Mouse (Mus musculus): ENCODE measurements around the gene Epb41l1. TPM values are rescaled to one million over a fixed set of nuclear protein-coding genes. Genes with fewer than 3 reads are reported as not detected.

The Epb41l1 gene
- polyA plus RNA-seq, 1 experiment from 2014 or later = 3.1 TPM

DNA sequence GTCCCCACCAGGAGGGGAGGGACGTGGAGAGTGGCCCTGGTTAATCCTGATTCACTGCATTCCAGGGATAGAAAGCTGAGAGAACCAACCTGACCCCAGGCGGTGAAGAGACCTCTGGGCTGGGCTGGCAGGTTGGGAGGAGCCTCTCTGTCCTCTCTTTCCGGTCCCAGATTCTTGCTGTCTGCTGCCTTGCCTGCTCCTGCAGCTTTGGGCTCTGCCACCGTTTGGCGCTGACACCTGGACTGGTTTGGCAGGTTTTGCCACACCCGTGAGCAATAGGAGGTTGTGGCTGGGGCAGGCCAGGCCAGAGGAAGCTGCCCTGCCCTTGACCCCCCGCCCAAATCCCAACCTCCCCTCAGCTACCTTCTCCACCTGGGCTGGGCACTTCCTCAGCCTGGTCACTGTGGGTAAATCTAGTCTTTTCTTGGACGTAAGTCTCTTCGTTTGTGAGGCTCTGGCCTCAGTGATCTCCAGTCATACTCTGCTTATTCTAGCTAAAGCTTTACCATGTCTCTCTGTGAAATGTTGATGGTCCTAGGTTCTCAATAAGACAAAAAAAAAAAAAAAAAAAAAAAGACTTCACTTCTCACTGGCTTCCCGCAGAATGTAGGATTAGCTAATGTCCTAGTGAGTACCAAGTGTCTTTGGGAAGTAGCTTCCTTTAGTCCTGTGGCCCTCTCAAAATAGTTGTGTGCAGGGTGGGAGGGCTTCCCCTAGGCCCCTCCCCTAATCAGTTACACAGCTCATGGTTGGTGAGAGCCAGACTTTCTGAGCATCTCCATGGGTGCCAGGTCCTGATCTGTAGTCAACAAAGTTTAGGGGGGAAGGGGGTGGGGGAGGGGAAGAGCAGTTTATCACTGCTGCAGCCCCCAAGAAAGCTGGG, 26.9 kb downstream of the Epb41l1 start:
- no peak overlapping the region for H3K27ac ChIP-seq (ENCODE audit: low read depth, low read length)
- H3K4me2 ChIP-seq = no peak overlapping the region
- H3K9me3 ChIP-seq (ENCODE audit: control insufficient read depth, low read length) = no peaks in the 10 kb centered on the region
- ATAC-seq (ENCODE audit: low FRiP score) (no peak), DNase-seq (ENCODE audit: low spot score, missing footprints) (no peak)
- H3K9ac ChIP-seq (ENCODE audit: low read length) = no peak overlapping the region
- no peak overlapping the region for H3K4me3 ChIP-seq (ENCODE audit: low read depth, low read length)
- peaks cover 5% of the 10 kb centered on the region; the same call in 1 of the 2 replicates for H3K4me1 ChIP-seq (ENCODE audit: control insufficient read depth, insufficient read depth, low read length)
- WGBS = 16% methylated on average over 10 of the region's 10 CpGs
- H3K36me3 ChIP-seq (ENCODE audit: control insufficient read depth, insufficient read depth, low read length) = no peaks in the 10 kb centered on the region
- no peaks in the 10 kb centered on the region for H3K27me3 ChIP-seq (ENCODE audit: control insufficient read depth, insufficient read depth, low read length)

DNA sequence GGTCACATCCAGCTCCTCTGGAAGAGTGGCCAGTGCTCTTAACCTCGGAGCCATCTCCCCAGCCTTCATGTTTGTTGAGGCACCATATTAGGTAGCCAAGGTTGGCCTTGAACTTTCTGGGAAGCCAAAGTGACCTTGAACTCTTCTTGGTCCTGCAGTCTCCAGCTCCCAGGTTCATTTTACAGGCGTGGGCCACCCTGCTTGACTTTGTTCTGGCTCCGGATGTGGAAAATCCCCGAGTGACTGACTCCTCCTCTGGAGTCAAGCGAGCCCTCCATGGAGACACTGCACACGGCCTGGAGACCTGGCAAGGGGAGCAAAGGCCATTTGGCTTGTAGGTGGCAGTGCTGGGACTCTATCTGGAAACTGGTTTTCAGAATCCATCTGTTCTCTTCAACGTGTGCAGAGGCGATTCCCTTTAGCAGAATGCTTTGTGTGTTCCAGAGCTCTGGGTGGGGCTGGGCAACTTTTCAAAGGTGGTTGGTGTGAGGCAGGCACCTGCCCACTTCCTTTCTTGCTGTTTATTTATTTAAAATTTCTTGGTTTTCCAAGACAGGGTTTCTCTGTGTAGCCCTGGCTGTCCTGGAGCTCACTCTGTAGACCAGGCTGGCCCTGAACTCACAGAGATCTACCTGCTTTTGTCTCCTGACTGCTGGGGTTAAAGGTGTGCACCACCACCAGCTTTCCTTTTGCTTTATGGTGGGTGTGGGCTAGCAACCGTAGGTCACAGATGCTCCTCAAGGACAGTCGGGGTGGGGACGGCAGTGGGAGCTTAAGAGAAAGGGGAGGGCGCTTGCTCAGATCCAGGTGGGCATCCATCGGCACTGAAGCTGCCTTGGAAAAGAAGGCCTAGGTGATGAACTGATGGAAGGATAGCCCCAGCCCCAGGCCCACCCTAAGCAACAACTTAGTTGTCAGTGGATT, 30.8 kb downstream of the Epb41l1 start:
- no peak overlapping the region for H3K9ac ChIP-seq (ENCODE audit: low read length)
- 85% methylated on average over 13 of the region's 13 CpGs for WGBS
- DNase-seq (ENCODE audit: low spot score, missing footprints) (no peak), ATAC-seq (ENCODE audit: low FRiP score) (no peak)
- no peak overlapping the region for H3K4me3 ChIP-seq (ENCODE audit: low read depth, low read length)
- no peaks in the 10 kb centered on the region for H3K9me3 ChIP-seq (ENCODE audit: control insufficient read depth, low read length)
- H3K4me2 ChIP-seq = no peak overlapping the region
- no peaks in the 10 kb centered on the region for H3K36me3 ChIP-seq (ENCODE audit: control insufficient read depth, insufficient read depth, low read length)
- no peak overlapping the region for H3K27ac ChIP-seq (ENCODE audit: low read depth, low read length)
- peaks cover 5% of the 10 kb centered on the region; the same call in 1 of the 2 replicates for H3K4me1 ChIP-seq (ENCODE audit: control insufficient read depth, insufficient read depth, low read length)
- no peaks in the 10 kb centered on the region for H3K27me3 ChIP-seq (ENCODE audit: control insufficient read depth, insufficient read depth, low read length)

DNA sequence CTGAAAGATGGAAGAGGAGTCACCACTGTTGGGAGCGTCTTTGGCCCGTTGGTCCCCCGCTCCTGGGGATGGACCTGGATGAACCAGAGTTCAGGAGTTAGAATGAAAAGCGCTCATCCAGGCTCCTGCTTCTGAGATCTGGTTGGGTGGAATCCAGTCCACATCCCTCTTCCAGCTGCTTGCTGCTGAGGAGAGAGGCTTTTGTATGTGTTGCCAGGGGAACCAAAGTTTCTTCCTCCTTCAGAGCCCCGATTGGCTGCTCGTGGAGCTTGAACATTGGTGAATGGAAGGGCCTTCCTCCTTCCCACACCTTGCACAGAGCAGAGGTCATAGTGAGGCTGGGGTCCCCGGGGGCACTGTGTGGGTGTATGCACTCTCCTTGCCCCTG, 31.4 kb downstream of the Epb41l1 start:
- DNase-seq (ENCODE audit: low spot score, missing footprints) (no peak), ATAC-seq (ENCODE audit: low FRiP score) (no peak)
- H3K9ac ChIP-seq (ENCODE audit: low read length) = no peak overlapping the region
- no peaks in the 10 kb centered on the region for H3K36me3 ChIP-seq (ENCODE audit: control insufficient read depth, insufficient read depth, low read length)
- H3K27me3 ChIP-seq (ENCODE audit: control insufficient read depth, insufficient read depth, low read length) = no peaks in the 10 kb centered on the region
- 57% methylated on average over 7 of the region's 7 CpGs for WGBS
- no peaks in the 10 kb centered on the region for H3K9me3 ChIP-seq (ENCODE audit: control insufficient read depth, low read length)
- H3K4me1 ChIP-seq (ENCODE audit: control insufficient read depth, insufficient read depth, low read length) = peaks cover 5% of the 10 kb centered on the region; the same call in 1 of the 2 replicates
- H3K27ac ChIP-seq (ENCODE audit: low read depth, low read length) = no peak overlapping the region
- H3K4me2 ChIP-seq = no peak overlapping the region
- H3K4me3 ChIP-seq (ENCODE audit: low read depth, low read length) = no peak overlapping the region

DNA sequence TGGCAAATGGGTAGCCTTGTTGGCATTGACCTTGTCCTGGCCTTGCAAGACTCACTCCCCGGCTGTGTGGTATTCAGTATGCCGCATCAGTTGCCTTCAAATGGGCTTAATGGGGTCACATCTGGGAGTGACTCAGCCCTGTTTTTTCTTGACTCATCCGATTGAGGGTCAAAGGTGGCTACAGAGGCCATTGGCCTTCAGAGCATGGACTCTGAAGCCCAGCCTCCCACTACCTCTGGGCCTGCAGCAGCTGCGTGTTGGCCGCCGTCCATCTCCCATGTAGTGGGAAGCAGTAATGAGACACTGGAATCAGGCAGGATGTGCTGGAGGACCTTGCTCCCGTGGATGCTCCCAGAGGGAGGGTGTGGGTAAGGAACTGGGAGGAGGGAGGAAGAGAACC, 33.1 kb downstream of the Epb41l1 start:
- Histone ChIP-seq H3K27me3 (ENCODE audit: control insufficient read depth, insufficient read depth, low read length) (no peaks in the 10 kb centered on the region), H3K4me2 (no peak overlapping the region), H3K36me3 (ENCODE audit: control insufficient read depth, insufficient read depth, low read length) (no peaks in the 10 kb centered on the region), H3K4me3 (ENCODE audit: low read depth, low read length) (no peak overlapping the region), H3K9ac (ENCODE audit: low read length) (no peak overlapping the region), H3K9me3 (ENCODE audit: control insufficient read depth, low read length) (no peaks in the 10 kb centered on the region), H3K4me1 (ENCODE audit: control insufficient read depth, insufficient read depth, low read length) (peaks cover 5% of the 10 kb centered on the region; the same call in 1 of the 2 replicates), H3K27ac (ENCODE audit: low read depth, low read length) (no peak overlapping the region)
- DNase-seq (ENCODE audit: low spot score, missing footprints) (no peak), ATAC-seq (ENCODE audit: low FRiP score) (no peak)
- WGBS = 82% methylated on average over 7 of the region's 7 CpGs

DNA sequence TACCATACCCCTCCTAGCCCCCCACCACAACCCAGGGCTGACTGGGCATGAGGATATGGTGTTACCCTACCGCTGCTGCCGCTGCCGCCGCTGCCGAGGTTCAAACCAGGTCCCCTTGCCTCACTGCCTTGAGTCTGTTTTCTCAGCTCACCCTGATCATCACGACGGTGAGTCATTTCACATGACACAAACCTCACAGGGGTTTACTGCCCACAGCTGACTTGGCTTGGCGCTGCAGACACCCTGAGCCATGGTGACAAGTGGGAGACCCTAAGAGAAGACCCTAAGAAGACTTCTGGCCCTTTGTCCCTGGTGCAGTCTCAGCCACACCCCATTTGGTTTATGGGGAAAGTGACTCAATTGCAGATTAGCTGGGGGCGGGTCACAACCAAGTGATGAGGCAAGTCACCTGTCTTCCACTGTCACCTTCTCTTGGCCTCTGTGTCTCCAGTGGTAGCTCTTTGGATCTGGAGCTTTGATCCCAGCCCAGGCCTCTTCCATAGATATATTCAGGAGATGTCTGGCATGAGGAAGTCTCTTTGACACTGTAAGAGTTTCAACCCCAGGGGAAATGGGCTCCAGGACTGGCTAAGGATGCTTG, 34.9 kb downstream of the Epb41l1 start:
- ATAC-seq (ENCODE audit: low FRiP score) = no peak
- H3K9ac ChIP-seq (ENCODE audit: low read length) = no peak overlapping the region

DNA sequence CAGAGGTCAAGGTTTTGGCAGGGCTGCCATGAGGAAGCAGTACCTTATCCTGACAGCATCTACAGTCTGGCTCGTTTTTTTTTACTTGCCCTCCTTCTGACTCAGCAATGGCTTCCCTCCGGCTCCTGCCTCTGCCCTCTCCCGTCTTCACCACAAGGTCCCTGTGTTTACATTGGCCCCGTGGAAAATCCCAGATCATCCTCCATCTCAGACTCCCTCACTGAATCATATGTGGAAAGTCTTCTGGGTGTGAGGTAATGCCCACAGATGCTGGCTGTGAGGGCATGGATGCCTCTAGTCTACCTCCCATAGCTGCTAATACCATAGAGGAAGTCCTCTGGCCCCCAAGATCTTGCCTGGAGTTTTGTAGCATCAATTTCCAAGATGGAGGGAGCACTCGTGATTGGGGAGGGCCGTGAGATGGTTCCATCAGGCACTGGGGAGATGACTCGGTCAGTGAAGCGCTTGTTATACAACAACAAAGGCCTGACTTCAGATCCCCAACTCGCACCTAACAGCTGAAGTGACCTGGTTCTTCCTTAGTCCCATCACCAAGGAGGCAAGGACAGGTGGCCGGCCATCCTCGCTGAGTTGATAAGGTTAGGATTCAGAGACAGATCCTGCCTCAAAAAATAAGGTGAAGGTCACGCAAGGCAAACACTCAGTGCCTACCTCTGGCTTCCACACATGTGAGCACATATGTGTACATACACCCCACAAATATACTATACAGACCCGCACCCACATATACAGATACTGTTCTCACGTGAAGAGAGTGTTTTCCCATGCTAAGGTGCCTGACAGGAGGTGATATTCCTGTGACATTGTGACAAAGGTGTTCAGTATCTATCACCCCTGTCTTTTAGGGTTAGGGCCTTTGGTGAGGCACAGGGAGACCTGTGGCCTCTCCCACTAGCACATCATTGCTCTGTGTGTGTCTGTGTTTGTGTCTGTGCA, 36.0 kb downstream of the Epb41l1 start:
- Histone ChIP-seq H3K9ac (ENCODE audit: low read length) (no peak overlapping the region), H3K27ac (ENCODE audit: low read depth, low read length) (no peak overlapping the region), H3K4me2 (no peak overlapping the region), H3K36me3 (ENCODE audit: control insufficient read depth, insufficient read depth, low read length) (no peaks in the 10 kb centered on the region), H3K4me3 (ENCODE audit: low read depth, low read length) (no peak overlapping the region), H3K27me3 (ENCODE audit: control insufficient read depth, insufficient read depth, low read length) (no peaks in the 10 kb centered on the region), H3K9me3 (ENCODE audit: control insufficient read depth, low read length) (no peaks in the 10 kb centered on the region), H3K4me1 (ENCODE audit: control insufficient read depth, insufficient read depth, low read length) (peaks cover 7% of the 10 kb centered on the region; the same call in 1 of the 2 replicates)
- ATAC-seq (ENCODE audit: low FRiP score) (no peak), DNase-seq (ENCODE audit: low spot score, missing footprints) (no peak)
- 81% methylated on average over 14 of the region's 14 CpGs for WGBS

More for the DNA sequence above, 34.9 kb downstream of the Epb41l1 start:
- Histone ChIP-seq H3K36me3 (ENCODE audit: control insufficient read depth, insufficient read depth, low read length) (no peaks in the 10 kb centered on the region), H3K9me3 (ENCODE audit: control insufficient read depth, low read length) (no peaks in the 10 kb centered on the region), H3K4me2 (no peak overlapping the region), H3K27me3 (ENCODE audit: control insufficient read depth, insufficient read depth, low read length) (no peaks in the 10 kb centered on the region), H3K27ac (ENCODE audit: low read depth, low read length) (no peak overlapping the region), H3K4me1 (ENCODE audit: control insufficient read depth, insufficient read depth, low read length) (peaks cover 7% of the 10 kb centered on the region; the same call in 1 of the 2 replicates), H3K4me3 (ENCODE audit: low read depth, low read length) (no peak overlapping the region)
- WGBS = 92% methylated on average over 9 of the region's 9 CpGs
- DNase-seq (ENCODE audit: low spot score, missing footprints) = no peak

DNA sequence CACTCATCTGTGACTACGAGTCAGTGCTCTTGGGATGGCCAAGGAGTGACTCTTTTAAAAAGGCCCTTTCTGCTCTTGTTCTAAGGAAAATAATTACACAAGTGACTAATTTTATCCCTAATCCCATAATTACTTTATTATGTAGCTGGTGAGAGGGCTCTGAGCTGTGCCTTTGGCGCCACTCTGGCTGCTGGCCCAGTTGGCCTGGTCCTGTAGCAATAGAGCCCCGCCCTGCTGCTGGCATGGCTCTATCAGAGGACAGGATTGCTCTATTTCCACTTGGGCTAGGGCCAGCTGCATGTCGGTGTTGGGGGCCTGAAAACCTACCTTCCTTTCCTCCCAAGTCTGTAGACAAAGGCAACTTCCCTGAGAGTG, 36.6 kb downstream of the Epb41l1 start:
- Histone ChIP-seq H3K4me1 (ENCODE audit: control insufficient read depth, insufficient read depth, low read length) (peaks cover 5% of the 10 kb centered on the region; the same call in 1 of the 2 replicates), H3K27me3 (ENCODE audit: control insufficient read depth, insufficient read depth, low read length) (no peaks in the 10 kb centered on the region), H3K9ac (ENCODE audit: low read length) (no peak overlapping the region), H3K4me3 (ENCODE audit: low read depth, low read length) (no peak overlapping the region), H3K4me2 (no peak overlapping the region), H3K9me3 (ENCODE audit: control insufficient read depth, low read length) (no peaks in the 10 kb centered on the region), H3K27ac (ENCODE audit: low read depth, low read length) (no peak overlapping the region), H3K36me3 (ENCODE audit: control insufficient read depth, insufficient read depth, low read length) (no peaks in the 10 kb centered on the region)
- ATAC-seq (ENCODE audit: low FRiP score) = no peak
- WGBS = 57% methylated on average over 4 of the region's 4 CpGs
- DNase-seq (ENCODE audit: low spot score, missing footprints) = no peak

DNA sequence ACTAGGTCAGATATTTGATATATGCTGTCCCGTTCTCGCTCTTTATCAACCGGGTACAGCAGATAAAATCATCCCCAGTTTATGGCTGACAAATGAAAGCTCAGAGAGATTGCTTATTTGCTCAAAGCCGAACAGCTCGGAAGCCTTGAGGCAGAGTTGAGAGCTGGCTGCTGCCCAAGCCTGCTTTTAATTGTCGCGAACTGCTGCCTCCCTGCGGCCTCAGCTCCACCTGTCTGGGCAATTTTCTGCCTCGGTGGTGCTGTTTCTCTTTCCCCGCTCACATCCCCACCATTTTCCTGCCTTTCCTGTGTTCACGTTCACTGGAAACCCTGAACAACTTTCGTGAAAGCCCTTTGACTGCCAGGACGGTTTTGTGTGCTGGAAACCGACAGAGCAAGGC, 39.8 kb downstream of the Epb41l1 start:
- Histone ChIP-seq H3K36me3 (ENCODE audit: control insufficient read depth, insufficient read depth, low read length) (no peaks in the 10 kb centered on the region), H3K27ac (ENCODE audit: low read depth, low read length) (no peak overlapping the region), H3K27me3 (ENCODE audit: control insufficient read depth, insufficient read depth, low read length) (no peaks in the 10 kb centered on the region), H3K9ac (ENCODE audit: low read length) (no peak overlapping the region), H3K4me2 (no peak overlapping the region), H3K9me3 (ENCODE audit: control insufficient read depth, low read length) (no peaks in the 10 kb centered on the region), H3K4me3 (ENCODE audit: low read depth, low read length) (no peak overlapping the region), H3K4me1 (ENCODE audit: control insufficient read depth, insufficient read depth, low read length) (peaks cover 5% of the 10 kb centered on the region; the same call in 1 of the 2 replicates)
- ATAC-seq (ENCODE audit: low FRiP score) = no peak
- WGBS = 43% methylated on average over 14 of the region's 14 CpGs
- DNase-seq (ENCODE audit: low spot score, missing footprints) = no peak

Measured in midbrain, embryonic 11.5 days (tissue).